Mouse (Mus musculus) bone marrow macrophage, adult 2 months (primary cell): Measurements from ENCODE around the gene Prr22. TPM values are rescaled to one million over a fixed set of nuclear protein-coding genes. Genes with fewer than 3 reads are reported as not detected.

Experiments used
- H3K27ac ChIP-seq: 2 replicates; pipeline ENCODE4 v1.5.1; 2012; ENCODE audit warnings: low read depth, low read length; ENCODE audit not compliant: insufficient read depth
- H3K4me1 ChIP-seq: 2 replicates; pipeline ENCODE4 v1.6.1; 2012; ENCODE audit warnings: low read length; ENCODE audit not compliant: control insufficient read depth, insufficient read depth
- H3K4me3 ChIP-seq: 2 replicates; pipeline ENCODE4 v1.5.1; 2012; ENCODE audit warnings: mild to moderate bottlenecking, low read length, moderate library complexity; ENCODE audit not compliant: insufficient read depth
- CTCF ChIP-seq: IDR thresholded peaks from 2 replicates; pipeline ENCODE4 v1.5.1; 2012; ENCODE audit warnings: low read depth, mild to moderate bottlenecking, low read length, moderate library complexity
- POLR2A ChIP-seq: IDR thresholded peaks from 2 replicates; pipeline ENCODE4 v1.6.1; 2012; ENCODE audit warnings: mild to moderate bottlenecking, low read depth, low read length, borderline replicate concordance
- polyA plus RNA-seq: library from polyadenylated mRNA; stranded (reverse); fragments of >200 nt; gene quantifications from 2 replicates; pipeline ENCODE4 v1.2.4, GENCODE M21; 2012; ENCODE audit not compliant: missing spikeins, insufficient read depth, insufficient read length

The Prr22 gene
- not detected in 2 replicates for polyA plus RNA-seq

- Histone ChIP-seq H3K4me1 (no peaks in the 10 kb centered on the region), H3K27ac (no peak within 1 kb of the TSS), H3K4me3 (no peak within 1 kb of the TSS)
- TF ChIP-seq POLR2A (no peak), CTCF (no peak)
These were observed at the start of gene Prr22 for GRCm38 (mm10) chr17:56769950-56770349. Prr22 (plus strand) TSS chr17:56770250.

- TF ChIP-seq CTCF, result no peak
- no peak for TF ChIP-seq POLR2A
- no peak overlapping the region for H3K4me3 ChIP-seq
- peaks cover 10% of the 10 kb centered on the region for H3K4me1 ChIP-seq
- no peak overlapping the region for H3K27ac ChIP-seq
These were observed 47.6 kb upstream of the Prr22 start for GRCm38 (mm10) chr17:56722441-56722840.

- TF ChIP-seq POLR2A (no peak), CTCF (no peak)
- peaks cover 8% of the 10 kb centered on the region for H3K4me1 ChIP-seq
- no peak overlapping the region for H3K27ac ChIP-seq
- H3K4me3 ChIP-seq, result no peak overlapping the region
These were observed 46.5 kb upstream of the Prr22 start for GRCm38 (mm10) chr17:56723419-56724161.

- TF ChIP-seq CTCF (no peak), POLR2A (no peak)
- H3K4me3 ChIP-seq, result no peak overlapping the region
- H3K4me1 ChIP-seq, result no peaks in the 10 kb centered on the region
- no peak overlapping the region for H3K27ac ChIP-seq
These were observed 42.9 kb upstream of the Prr22 start for GRCm38 (mm10) chr17:56727029-56727649.

- no peak overlapping the region for H3K4me3 ChIP-seq
- no peak for TF ChIP-seq CTCF
- H3K4me1 ChIP-seq, result no peaks in the 10 kb centered on the region
- H3K27ac ChIP-seq, result no peak overlapping the region
These were observed 42.4 kb upstream of the Prr22 start for GRCm38 (mm10) chr17:56727659-56728058.

GRCm38 (mm10) chr17:56728117-56728516, 41.9 kb upstream of the Prr22 start:
- Histone ChIP-seq H3K27ac (no peak overlapping the region), H3K4me3 (no peak overlapping the region)
- TF ChIP-seq POLR2A, result no peak
- TF ChIP-seq CTCF, result no peak

GRCm38 (mm10) chr17:56729151-56729550, 40.9 kb upstream of the Prr22 start:
- Histone ChIP-seq H3K4me3 (no peak overlapping the region), H3K27ac (no peak overlapping the region)
- TF ChIP-seq POLR2A (no peak), CTCF (no peak)

More at GRCm38 (mm10) chr17:56728117-56728516, 41.9 kb upstream of the Prr22 start:
- no peaks in the 10 kb centered on the region for H3K4me1 ChIP-seq

GRCm38 (mm10) chr17:56729656-56730055, 40.4 kb upstream of the Prr22 start:
- TF ChIP-seq CTCF (no peak), POLR2A (no peak)
- no peaks in the 10 kb centered on the region for H3K4me1 ChIP-seq

More at GRCm38 (mm10) chr17:56729151-56729550, 40.9 kb upstream of the Prr22 start:
- no peaks in the 10 kb centered on the region for H3K4me1 ChIP-seq

GRCm38 (mm10) chr17:56736534-56736933, 33.5 kb upstream of the Prr22 start:
- Histone ChIP-seq H3K4me1 (no peaks in the 10 kb centered on the region), H3K27ac (no peak overlapping the region), H3K4me3 (no peak overlapping the region)
- TF ChIP-seq POLR2A, result no peak
- TF ChIP-seq CTCF, result no peak; the same call in 1 of the 2 replicates

More at GRCm38 (mm10) chr17:56729656-56730055, 40.4 kb upstream of the Prr22 start:
- Histone ChIP-seq H3K27ac (no peak overlapping the region), H3K4me3 (no peak overlapping the region)

GRCm38 (mm10) chr17:56738221-56738620, 31.8 kb upstream of the Prr22 start:
- no peak for TF ChIP-seq CTCF
- no peak for TF ChIP-seq POLR2A
- no peaks in the 10 kb centered on the region for H3K4me1 ChIP-seq

More at GRCm38 (mm10) chr17:56738221-56738620, 31.8 kb upstream of the Prr22 start:
- Histone ChIP-seq H3K27ac (no peak overlapping the region), H3K4me3 (no peak overlapping the region)
